Mouse (Mus musculus): ENCODE measurements around the gene Creb5. TPM values are rescaled to one million over a fixed set of nuclear protein-coding genes. Genes with fewer than 3 reads are reported as not detected.
A peak's percentile ranks its signal among the peaks of the same experiment; 100 is the strongest.

The Creb5 gene
- polyA plus RNA-seq, 1 experiment from 2014 or later: 3.2 TPM

DNA sequence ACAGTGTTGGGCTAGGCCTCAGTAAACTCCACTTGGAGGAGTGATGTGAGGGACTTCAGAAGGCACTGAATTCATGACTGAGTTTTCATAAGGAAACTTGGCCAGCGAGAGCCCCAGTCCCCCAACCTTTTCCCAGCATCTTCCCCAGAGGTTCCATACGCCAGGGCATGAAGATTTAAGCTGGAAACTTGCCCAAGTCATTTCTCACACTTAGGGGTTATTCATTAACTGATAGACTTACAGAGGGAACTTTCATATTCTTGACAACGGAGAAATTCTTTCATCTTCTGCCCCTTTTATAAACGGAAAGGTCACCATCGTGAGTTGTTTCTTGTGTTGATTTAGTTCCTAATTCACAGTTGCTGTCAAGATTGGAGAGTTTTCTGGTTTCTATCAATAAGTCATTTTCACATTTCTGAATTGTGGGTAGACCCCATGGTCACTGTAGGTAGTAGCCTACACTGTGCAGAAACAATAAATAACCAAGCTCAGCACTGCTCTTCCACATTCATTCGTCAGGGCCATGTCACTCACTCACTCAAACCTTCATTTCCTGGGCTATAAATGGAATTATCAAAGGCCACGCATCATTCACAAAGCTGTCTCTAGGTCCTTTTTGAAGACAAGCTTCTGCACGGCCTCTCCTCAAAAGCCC lies 366.8 kb downstream of the Creb5 start:
- H3K4me1 ChIP-seq (ENCODE audit: control insufficient read depth, insufficient read depth, low read depth, low read length): peaks cover 3% of the 10 kb centered on the region; the same call in 1 of the 2 replicates
- no peaks in the 10 kb centered on the region for H3K36me3 ChIP-seq (ENCODE audit: control insufficient read depth, insufficient read depth, low read length)
- H3K9ac ChIP-seq (ENCODE audit: low read depth, low read length): no peak overlapping the region
- H3K4me2 ChIP-seq (ENCODE audit: low read length): no peak overlapping the region
- no peaks in the 10 kb centered on the region for H3K27me3 ChIP-seq (replicated peaks; ENCODE audit: control insufficient read depth, insufficient read depth, low read length)
- H3K4me3 ChIP-seq (ENCODE audit: low read length): no peak overlapping the region
- no peak overlapping the region for H3K27ac ChIP-seq (ENCODE audit: low read depth, low read length)
- H3K9me3 ChIP-seq (ENCODE audit: control insufficient read depth, low read length): no peaks in the 10 kb centered on the region
- ATAC-seq: no peak
- WGBS: 74% methylated on average over 8 of the region's 8 CpGs

DNA sequence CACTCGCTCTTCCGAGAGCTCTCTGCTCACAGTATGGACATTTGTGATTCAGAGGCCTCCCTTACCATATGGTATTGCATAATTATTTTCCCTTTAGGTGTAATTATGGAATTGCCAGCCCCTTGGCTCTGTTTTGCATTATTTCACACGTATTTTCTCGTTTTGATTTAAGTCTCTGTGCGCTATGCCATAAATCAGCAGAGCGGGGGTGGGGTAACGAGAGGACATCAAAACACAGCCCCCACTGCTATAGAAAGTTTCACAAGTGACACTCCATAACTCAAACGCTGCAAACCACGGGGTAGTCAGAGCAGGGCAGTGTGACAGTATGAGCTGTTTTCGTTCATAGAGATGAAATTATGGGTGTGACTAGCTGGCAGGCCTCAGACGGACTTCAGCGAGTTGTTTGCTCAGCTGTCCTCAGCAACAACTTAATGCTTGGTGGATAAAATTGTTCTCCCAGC lies 367.3 kb downstream of the Creb5 start:
- H3K4me2 ChIP-seq (ENCODE audit: low read length): no peak overlapping the region
- no peaks in the 10 kb centered on the region for H3K27me3 ChIP-seq (replicated peaks; ENCODE audit: control insufficient read depth, insufficient read depth, low read length)
- 57% methylated on average over 12 of the region's 12 CpGs for WGBS
- no peaks in the 10 kb centered on the region for H3K36me3 ChIP-seq (ENCODE audit: control insufficient read depth, insufficient read depth, low read length)
- no peak overlapping the region for H3K9ac ChIP-seq (ENCODE audit: low read depth, low read length)
- no peaks in the 10 kb centered on the region for H3K9me3 ChIP-seq (ENCODE audit: control insufficient read depth, low read length)
- no peak for ATAC-seq
- H3K4me3 ChIP-seq (ENCODE audit: low read length): no peak overlapping the region
- H3K27ac ChIP-seq (ENCODE audit: low read depth, low read length): no peak overlapping the region
- H3K4me1 ChIP-seq (ENCODE audit: control insufficient read depth, insufficient read depth, low read depth, low read length): peaks cover 3% of the 10 kb centered on the region; the same call in 1 of the 2 replicates

DNA sequence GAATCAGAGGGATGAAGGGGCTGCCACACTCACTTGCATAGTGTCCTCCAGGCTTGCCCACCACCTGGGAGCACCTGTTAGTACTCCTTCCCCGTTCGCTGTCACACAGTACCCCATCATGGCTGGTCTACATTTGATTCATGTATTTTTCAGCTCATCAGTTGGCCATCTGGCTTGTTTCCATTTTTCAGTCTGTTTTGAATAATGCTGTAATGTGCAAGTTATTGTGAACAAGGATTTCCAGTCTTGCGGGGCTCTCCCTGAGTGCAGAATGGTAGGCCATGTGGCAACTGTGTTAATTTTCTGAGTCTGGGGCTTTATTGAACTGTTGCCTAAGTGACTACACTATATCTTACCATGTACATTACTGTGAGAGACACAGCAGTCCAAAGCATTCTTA lies 369.4 kb downstream of the Creb5 start:
- Histone ChIP-seq H3K4me1 (ENCODE audit: control insufficient read depth, insufficient read depth, low read depth, low read length) (peaks cover 3% of the 10 kb centered on the region; the same call in 1 of the 2 replicates), H3K9me3 (ENCODE audit: control insufficient read depth, low read length) (no peaks in the 10 kb centered on the region), H3K4me2 (ENCODE audit: low read length) (no peak overlapping the region), H3K27me3 (replicated peaks; ENCODE audit: control insufficient read depth, insufficient read depth, low read length) (no peaks in the 10 kb centered on the region), H3K36me3 (ENCODE audit: control insufficient read depth, insufficient read depth, low read length) (no peaks in the 10 kb centered on the region), H3K4me3 (ENCODE audit: low read length) (no peak overlapping the region), H3K27ac (ENCODE audit: low read depth, low read length) (no peak overlapping the region), H3K9ac (ENCODE audit: low read depth, low read length) (no peak overlapping the region)
- 73% methylated on average over 3 of the region's 3 CpGs for WGBS
- ATAC-seq: no peak

DNA sequence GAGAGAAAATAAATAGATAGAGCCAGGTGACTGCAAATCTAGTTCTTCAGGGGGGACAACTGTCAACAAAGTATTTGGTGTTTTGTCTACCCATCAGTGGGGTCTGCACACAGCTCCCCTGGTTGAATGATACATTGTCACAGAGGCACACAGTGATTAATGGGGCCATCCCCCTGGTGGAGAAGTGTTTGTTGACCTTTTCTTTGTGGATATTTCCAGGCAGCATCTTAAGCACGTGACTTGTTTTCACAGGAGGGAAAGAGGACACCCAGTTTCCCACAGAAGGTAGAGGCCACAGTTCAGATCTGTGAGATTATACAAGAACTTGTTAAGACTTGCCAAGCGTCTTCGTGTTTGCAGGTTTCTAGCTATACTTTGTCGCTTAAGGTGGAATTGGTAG lies 370.4 kb downstream of the Creb5 start:
- Histone ChIP-seq H3K27ac (ENCODE audit: low read depth, low read length) (no peak overlapping the region), H3K4me2 (ENCODE audit: low read length) (no peak overlapping the region), H3K9ac (ENCODE audit: low read depth, low read length) (no peak overlapping the region), H3K4me3 (ENCODE audit: low read length) (no peak overlapping the region), H3K27me3 (replicated peaks; ENCODE audit: control insufficient read depth, insufficient read depth, low read length) (no peaks in the 10 kb centered on the region), H3K4me1 (ENCODE audit: control insufficient read depth, insufficient read depth, low read depth, low read length) (peaks cover 3% of the 10 kb centered on the region; the same call in 1 of the 2 replicates), H3K36me3 (ENCODE audit: control insufficient read depth, insufficient read depth, low read length) (no peaks in the 10 kb centered on the region), H3K9me3 (ENCODE audit: control insufficient read depth, low read length) (no peaks in the 10 kb centered on the region)
- WGBS: 64% methylated on average over 4 of the region's 4 CpGs
- no peak for ATAC-seq

DNA sequence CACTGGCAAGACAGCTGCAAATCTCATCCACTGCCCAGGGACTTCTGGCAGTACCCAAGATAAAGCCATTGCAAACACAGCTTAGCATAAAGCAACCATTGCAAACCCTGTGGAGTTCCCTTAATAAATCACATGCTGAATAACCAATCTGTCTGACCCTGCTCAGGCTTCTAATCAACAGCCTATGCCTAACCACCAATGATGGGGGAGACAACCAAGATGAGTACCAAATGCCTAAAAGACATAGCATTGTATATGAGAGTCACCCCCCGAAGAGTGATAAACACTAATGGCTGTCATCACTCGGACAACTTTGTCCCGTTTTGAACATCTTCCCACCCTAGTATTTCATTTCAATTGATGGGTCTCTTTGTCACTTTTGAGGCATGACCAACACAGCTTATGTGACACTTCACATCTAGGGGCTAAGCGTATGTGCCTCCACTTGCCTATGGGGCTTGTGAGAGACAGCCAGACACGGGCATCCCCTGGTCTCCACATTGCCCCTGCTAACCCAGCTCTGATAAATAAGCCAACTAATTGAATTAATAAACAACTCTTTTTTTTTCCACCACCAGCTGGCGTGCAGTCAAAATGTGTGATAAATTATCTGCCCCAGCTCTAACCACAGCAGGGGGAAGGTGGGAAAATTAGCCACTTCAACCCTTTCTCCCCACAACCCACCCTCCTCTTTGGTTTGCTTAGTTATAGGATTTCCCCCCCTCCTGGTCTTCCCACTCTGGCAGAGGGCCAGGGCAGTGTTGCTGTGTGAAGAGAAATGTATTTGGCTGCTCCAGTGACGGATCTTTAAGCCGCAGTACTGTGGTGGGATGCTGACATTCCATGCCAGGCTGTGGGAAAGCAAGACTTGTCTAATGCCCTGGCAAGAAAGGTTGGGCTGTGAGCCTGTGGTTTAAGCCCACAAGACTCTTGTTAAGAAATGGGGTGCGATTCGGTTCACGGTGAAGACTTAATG lies 376.1 kb downstream of the Creb5 start:
- peak; percentile 74; the same call in 1 of the 2 replicates for ATAC-seq
- H3K36me3 ChIP-seq (ENCODE audit: control insufficient read depth, insufficient read depth, low read length): no peaks in the 10 kb centered on the region
- H3K9ac ChIP-seq (ENCODE audit: low read depth, low read length): no peak overlapping the region
- H3K9me3 ChIP-seq (ENCODE audit: control insufficient read depth, low read length): no peaks in the 10 kb centered on the region
- H3K27me3 ChIP-seq (replicated peaks; ENCODE audit: control insufficient read depth, insufficient read depth, low read length): no peaks in the 10 kb centered on the region
- no peak overlapping the region for H3K27ac ChIP-seq (ENCODE audit: low read depth, low read length)
- H3K4me2 ChIP-seq (ENCODE audit: low read length): no peak overlapping the region
- H3K4me1 ChIP-seq (ENCODE audit: control insufficient read depth, insufficient read depth, low read depth, low read length): peaks cover 6% of the 10 kb centered on the region; the same call in 1 of the 2 replicates
- WGBS: 47% methylated on average over 11 of the region's 11 CpGs
- H3K4me3 ChIP-seq (ENCODE audit: low read length): no peak overlapping the region

DNA sequence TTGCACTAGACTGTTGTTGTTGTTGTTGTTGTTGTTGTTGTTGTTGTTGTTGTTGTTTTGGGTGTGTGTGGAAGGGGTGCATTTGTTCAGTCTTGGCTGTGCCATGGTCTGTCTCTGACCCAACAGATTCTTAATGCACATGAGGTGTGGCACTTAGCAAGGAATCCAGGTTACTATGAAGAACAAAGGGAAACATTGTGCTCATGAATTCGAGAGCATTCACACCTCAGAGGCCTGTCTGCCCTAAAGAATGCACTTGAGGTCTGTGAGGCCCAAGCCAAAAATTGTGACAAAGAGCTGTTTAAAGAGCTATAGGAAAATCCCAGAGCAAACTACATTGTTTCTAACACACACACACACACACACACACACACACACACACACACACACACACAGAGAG lies 377.7 kb downstream of the Creb5 start:
- ATAC-seq: no peak
- Histone ChIP-seq H3K4me3 (ENCODE audit: low read length) (no peak overlapping the region), H3K9me3 (ENCODE audit: control insufficient read depth, low read length) (no peaks in the 10 kb centered on the region), H3K36me3 (ENCODE audit: control insufficient read depth, insufficient read depth, low read length) (no peaks in the 10 kb centered on the region), H3K4me2 (ENCODE audit: low read length) (no peak overlapping the region), H3K27me3 (replicated peaks; ENCODE audit: control insufficient read depth, insufficient read depth, low read length) (no peaks in the 10 kb centered on the region), H3K9ac (ENCODE audit: low read depth, low read length) (no peak overlapping the region), H3K27ac (ENCODE audit: low read depth, low read length) (no peak overlapping the region), H3K4me1 (ENCODE audit: control insufficient read depth, insufficient read depth, low read depth, low read length) (peaks cover 6% of the 10 kb centered on the region; the same call in 1 of the 2 replicates)
- WGBS: 47% methylated on average over 1 of the region's 1 CpGs

DNA sequence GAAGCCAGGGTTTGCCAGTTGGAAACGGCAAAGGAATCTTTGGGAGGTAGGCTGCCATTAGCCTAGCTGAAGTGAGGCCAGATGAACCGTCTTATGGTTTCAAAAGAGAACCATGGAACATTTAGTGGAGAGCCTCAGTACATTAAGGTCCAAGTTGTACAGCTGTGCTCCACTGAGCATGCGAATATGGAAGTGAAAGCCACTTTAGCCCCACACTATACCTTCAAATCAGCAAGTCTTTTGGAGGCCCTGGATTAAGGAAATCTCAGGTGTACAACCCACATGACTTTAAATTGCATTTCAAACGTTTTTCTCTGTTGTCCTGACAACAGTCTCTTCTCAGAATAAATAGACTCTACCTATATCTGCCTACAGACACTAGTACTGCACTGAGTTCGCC lies 379.4 kb downstream of the Creb5 start:
- Histone ChIP-seq H3K36me3 (ENCODE audit: control insufficient read depth, insufficient read depth, low read length) (no peaks in the 10 kb centered on the region), H3K4me1 (ENCODE audit: control insufficient read depth, insufficient read depth, low read depth, low read length) (peaks cover 6% of the 10 kb centered on the region; the same call in 1 of the 2 replicates), H3K27ac (ENCODE audit: low read depth, low read length) (no peak overlapping the region), H3K4me2 (ENCODE audit: low read length) (no peak overlapping the region), H3K4me3 (ENCODE audit: low read length) (no peak overlapping the region), H3K27me3 (replicated peaks; ENCODE audit: control insufficient read depth, insufficient read depth, low read length) (no peaks in the 10 kb centered on the region), H3K9ac (ENCODE audit: low read depth, low read length) (no peak overlapping the region), H3K9me3 (ENCODE audit: control insufficient read depth, low read length) (no peaks in the 10 kb centered on the region)
- no peak for ATAC-seq
- 78% methylated on average over 5 of the region's 5 CpGs for WGBS

DNA sequence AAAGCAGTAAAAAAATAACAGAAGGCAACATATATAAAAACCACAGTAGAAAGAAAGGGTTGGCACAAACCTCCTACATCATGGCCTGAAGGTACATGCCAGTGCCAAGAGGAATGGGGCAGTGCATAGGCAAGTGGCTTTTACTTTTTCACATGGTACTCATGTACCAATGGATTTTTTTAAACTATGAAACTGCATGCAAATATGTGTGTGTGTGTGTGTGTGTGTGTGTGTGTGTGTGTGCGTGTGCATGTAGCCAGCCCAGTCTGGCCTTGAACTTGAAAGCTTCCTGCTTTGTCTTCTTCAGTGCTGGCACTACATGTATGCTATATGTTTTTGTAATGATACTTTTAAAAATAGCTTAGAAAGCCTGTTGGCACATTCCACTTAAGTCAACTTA lies 391.2 kb downstream of the Creb5 start:
- no peaks in the 10 kb centered on the region for H3K4me1 ChIP-seq (ENCODE audit: control insufficient read depth, insufficient read depth, low read depth, low read length)
- no peaks in the 10 kb centered on the region for H3K36me3 ChIP-seq (ENCODE audit: control insufficient read depth, insufficient read depth, low read length)
- H3K4me2 ChIP-seq (ENCODE audit: low read length): no peak overlapping the region
- WGBS: 87% methylated on average over 1 of the region's 1 CpGs
- H3K27ac ChIP-seq (ENCODE audit: low read depth, low read length): no peak overlapping the region
- no peak overlapping the region for H3K9ac ChIP-seq (ENCODE audit: low read depth, low read length)
- H3K27me3 ChIP-seq (replicated peaks; ENCODE audit: control insufficient read depth, insufficient read depth, low read length): no peaks in the 10 kb centered on the region
- ATAC-seq: no peak
- H3K9me3 ChIP-seq (ENCODE audit: control insufficient read depth, low read length): no peaks in the 10 kb centered on the region
- H3K4me3 ChIP-seq (ENCODE audit: low read length): no peak overlapping the region

DNA sequence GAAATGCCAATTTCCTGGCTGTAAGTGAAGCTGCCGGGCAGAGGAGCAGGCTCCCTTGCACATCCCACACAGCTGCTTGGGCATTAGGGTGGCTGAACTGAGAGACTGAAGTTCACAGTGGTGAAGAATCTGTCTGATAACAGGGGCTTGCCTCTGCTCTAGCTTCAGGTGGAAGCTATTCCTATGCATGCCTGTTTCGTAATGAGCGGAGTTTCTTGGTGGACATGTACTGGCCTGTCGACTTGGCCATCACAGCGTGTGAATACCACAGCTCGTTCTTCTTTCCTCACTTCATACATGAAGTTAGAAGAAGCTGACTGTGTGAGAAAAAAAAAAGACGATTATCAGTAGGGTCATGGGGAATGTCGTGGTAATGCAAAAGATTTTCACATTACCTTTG lies 393.0 kb downstream of the Creb5 start:
- Histone ChIP-seq H3K4me3 (ENCODE audit: low read length) (no peak overlapping the region), H3K4me2 (ENCODE audit: low read length) (no peak overlapping the region), H3K9ac (ENCODE audit: low read depth, low read length) (no peak overlapping the region), H3K27me3 (replicated peaks; ENCODE audit: control insufficient read depth, insufficient read depth, low read length) (no peaks in the 10 kb centered on the region), H3K36me3 (ENCODE audit: control insufficient read depth, insufficient read depth, low read length) (no peaks in the 10 kb centered on the region), H3K9me3 (ENCODE audit: control insufficient read depth, low read length) (no peaks in the 10 kb centered on the region), H3K4me1 (ENCODE audit: control insufficient read depth, insufficient read depth, low read depth, low read length) (no peaks in the 10 kb centered on the region), H3K27ac (ENCODE audit: low read depth, low read length) (no peak overlapping the region)
- WGBS: 95% methylated on average over 8 of the region's 8 CpGs
- ATAC-seq: no peak

Data from hindbrain, embryonic 16.5 days (tissue).